Mouse (Mus musculus): ENCODE measurements around the gene Polr3gl.

GRCm38 (mm10) chr3:96593374-96593773 is 607 bp downstream of the Polr3gl start:
- TF ChIP-seq CTCF (IDR thresholded peaks at IDR 0.05; ENCODE audit: extremely low read depth, insufficient read depth, insufficient read length, insufficient replicate concordance) (no peak), POLR2A (IDR thresholded peaks at IDR 0.05; ENCODE audit: low read depth, low read length) (no peak)

Measured in spleen, adult 2 months (tissue).